Mouse (Mus musculus): Measurements from ENCODE around the gene Gspt2. TPM values are rescaled to one million over a fixed set of nuclear protein-coding genes. Genes with fewer than 3 reads are reported as not detected.
A peak's percentile ranks its signal among the peaks of the same experiment; 100 is the strongest.
"Not testable (repeated sequence)": the region's sequence is repeated elsewhere in the genome, so short reads cannot be mapped to it uniquely, and the experiment has no call there.

Gene Gspt2
- 28.0 and 29.3 TPM in 2 replicates for polyA plus RNA-seq (2015; fragmentation: Nextera tagmentation; extraction: Ambion mirVana)

GRCm38 (mm10) chrX:94635961-94636563 lies at the start of gene Gspt2:
TSS of gene Gspt2 (plus strand) at chrX:94636069.
- no peaks in the 10 kb centered on the region for H3K36me3 ChIP-seq (ENCODE audit: control insufficient read depth, insufficient read depth, low read length)
- H3K27ac ChIP-seq (ENCODE audit: low read length): peak within 1 kb of the TSS; percentile 77
- H3K4me1 ChIP-seq (ENCODE audit: control insufficient read depth, insufficient read depth, low read length): peaks cover 13% of the 10 kb centered on the region
- H3K9me3 ChIP-seq (replicated peaks; ENCODE audit: control insufficient read depth, low read length, poor library complexity, severe bottlenecking): no peaks in the 10 kb centered on the region
- peak within 1 kb of the TSS; percentile 64 for H3K9ac ChIP-seq (ENCODE audit: low read depth, low read length)
- peaks cover 2% of the 10 kb centered on the region; the same call in 1 of the 2 replicates for H3K27me3 ChIP-seq (ENCODE audit: control insufficient read depth, insufficient read depth, low read depth, low read length)
- peak within 1 kb of the TSS; percentile 63 for H3K4me2 ChIP-seq (ENCODE audit: low read length)
- WGBS: 27% methylated on average over 38 of the region's 53 CpGs
- peak within 1 kb of the TSS; percentile 50 for H3K4me3 ChIP-seq (ENCODE audit: low read depth, low read length)
- peak; percentile 98 for ATAC-seq

- Histone ChIP-seq H3K36me3 (ENCODE audit: control insufficient read depth, insufficient read depth, low read length) (no peaks in the 10 kb centered on the region), H3K9me3 (replicated peaks; ENCODE audit: control insufficient read depth, low read length, poor library complexity, severe bottlenecking) (no peaks in the 10 kb centered on the region), H3K9ac (ENCODE audit: low read depth, low read length) (peak overlapping the region; percentile 38; the same call in 1 of the 2 replicates), H3K27me3 (ENCODE audit: control insufficient read depth, insufficient read depth, low read depth, low read length) (peaks cover 4% of the 10 kb centered on the region; the same call in 1 of the 2 replicates), H3K27ac (ENCODE audit: low read length) (peak overlapping the region; percentile 72), H3K4me1 (ENCODE audit: control insufficient read depth, insufficient read depth, low read length) (no peaks in the 10 kb centered on the region), H3K4me3 (ENCODE audit: low read depth, low read length) (peak overlapping the region; percentile 28), H3K4me2 (ENCODE audit: low read length) (peak overlapping the region; percentile 44)
- 29% methylated on average over 13 of the region's 13 CpGs for WGBS
- peak; percentile 100 for ATAC-seq
These were observed 10.8 kb upstream of the Gspt2 start for GRCm38 (mm10) chrX:94624835-94625803.

- H3K27ac ChIP-seq (ENCODE audit: low read length): no peak overlapping the region; the same call in 1 of the 2 replicates
- peaks cover 2% of the 10 kb centered on the region; the same call in 1 of the 2 replicates for H3K27me3 ChIP-seq (ENCODE audit: control insufficient read depth, insufficient read depth, low read depth, low read length)
- 52% methylated on average over 8 of the region's 8 CpGs for WGBS
- ATAC-seq: no peak
- H3K36me3 ChIP-seq (ENCODE audit: control insufficient read depth, insufficient read depth, low read length): no peaks in the 10 kb centered on the region
- H3K9ac ChIP-seq (ENCODE audit: low read depth, low read length): peak overlapping the region; percentile 64
- peaks cover 13% of the 10 kb centered on the region for H3K4me1 ChIP-seq (ENCODE audit: control insufficient read depth, insufficient read depth, low read length)
- H3K9me3 ChIP-seq (replicated peaks; ENCODE audit: control insufficient read depth, low read length, poor library complexity, severe bottlenecking): no peaks in the 10 kb centered on the region
- peak overlapping the region; percentile 63 for H3K4me2 ChIP-seq (ENCODE audit: low read length)
- H3K4me3 ChIP-seq (ENCODE audit: low read depth, low read length): peak overlapping the region; percentile 50
These were observed 1.0 kb downstream of the Gspt2 start for GRCm38 (mm10) chrX:94636911-94637310.

GRCm38 (mm10) chrX:94648541-94648940 lies 12.7 kb downstream of the Gspt2 start:
- no peak overlapping the region for H3K4me2 ChIP-seq (ENCODE audit: low read length)
- ATAC-seq: no peak
- H3K9ac ChIP-seq (ENCODE audit: low read depth, low read length): no peak overlapping the region
- H3K4me1 ChIP-seq (ENCODE audit: control insufficient read depth, insufficient read depth, low read length): no peaks in the 10 kb centered on the region
- H3K27me3 ChIP-seq (ENCODE audit: control insufficient read depth, insufficient read depth, low read depth, low read length): no peaks in the 10 kb centered on the region
- H3K27ac ChIP-seq (ENCODE audit: low read length): no peak overlapping the region
- no peak overlapping the region for H3K4me3 ChIP-seq (ENCODE audit: low read depth, low read length)
- no peaks in the 10 kb centered on the region for H3K36me3 ChIP-seq (ENCODE audit: control insufficient read depth, insufficient read depth, low read length)
- H3K9me3 ChIP-seq (replicated peaks; ENCODE audit: control insufficient read depth, low read length, poor library complexity, severe bottlenecking): no peaks in the 10 kb centered on the region

- H3K4me2 ChIP-seq (ENCODE audit: low read length): no peak overlapping the region
- no peak overlapping the region for H3K27ac ChIP-seq (ENCODE audit: low read length)
- H3K9ac ChIP-seq (ENCODE audit: low read depth, low read length): no peak overlapping the region
- H3K27me3 ChIP-seq (ENCODE audit: control insufficient read depth, insufficient read depth, low read depth, low read length): no peaks in the 10 kb centered on the region
- H3K4me3 ChIP-seq (ENCODE audit: low read depth, low read length): no peak overlapping the region
- no peak for ATAC-seq
- no peaks in the 10 kb centered on the region for H3K4me1 ChIP-seq (ENCODE audit: control insufficient read depth, insufficient read depth, low read length)
- WGBS: 61% methylated on average over 2 of the region's 2 CpGs
- H3K9me3 ChIP-seq (replicated peaks; ENCODE audit: control insufficient read depth, low read length, poor library complexity, severe bottlenecking): no peaks in the 10 kb centered on the region
- H3K36me3 ChIP-seq (ENCODE audit: control insufficient read depth, insufficient read depth, low read length): no peaks in the 10 kb centered on the region
These were observed 21.9 kb downstream of the Gspt2 start for GRCm38 (mm10) chrX:94657734-94658133.

- Histone ChIP-seq H3K4me3 (ENCODE audit: low read depth, low read length) (no peak overlapping the region), H3K4me2 (ENCODE audit: low read length) (no peak overlapping the region), H3K27me3 (ENCODE audit: control insufficient read depth, insufficient read depth, low read depth, low read length) (no peaks in the 10 kb centered on the region), H3K4me1 (ENCODE audit: control insufficient read depth, insufficient read depth, low read length) (no peaks in the 10 kb centered on the region), H3K9ac (ENCODE audit: low read depth, low read length) (no peak overlapping the region), H3K36me3 (ENCODE audit: control insufficient read depth, insufficient read depth, low read length) (no peaks in the 10 kb centered on the region), H3K27ac (ENCODE audit: low read length) (no peak overlapping the region), H3K9me3 (replicated peaks; ENCODE audit: control insufficient read depth, low read length, poor library complexity, severe bottlenecking) (no peaks in the 10 kb centered on the region)
- no peak for ATAC-seq
- WGBS: 52% methylated on average over 4 of the region's 4 CpGs
These were observed 34.9 kb downstream of the Gspt2 start for GRCm38 (mm10) chrX:94670814-94671213.

- Histone ChIP-seq H3K9me3 (replicated peaks; ENCODE audit: control insufficient read depth, low read length, poor library complexity, severe bottlenecking) (no peaks in the 10 kb centered on the region), H3K9ac (ENCODE audit: low read depth, low read length) (no peak overlapping the region), H3K27ac (ENCODE audit: low read length) (no peak overlapping the region), H3K36me3 (ENCODE audit: control insufficient read depth, insufficient read depth, low read length) (no peaks in the 10 kb centered on the region), H3K4me3 (ENCODE audit: low read depth, low read length) (no peak overlapping the region), H3K4me1 (ENCODE audit: control insufficient read depth, insufficient read depth, low read length) (no peaks in the 10 kb centered on the region), H3K4me2 (ENCODE audit: low read length) (no peak overlapping the region), H3K27me3 (ENCODE audit: control insufficient read depth, insufficient read depth, low read depth, low read length) (no peaks in the 10 kb centered on the region)
- 43% methylated on average over 4 of the region's 4 CpGs for WGBS
- ATAC-seq: no peak
These were observed 39.1 kb downstream of the Gspt2 start for GRCm38 (mm10) chrX:94674977-94675376.

- not testable (repeated sequence) for H3K9me3 ChIP-seq (replicated peaks; ENCODE audit: control insufficient read depth, low read length, poor library complexity, severe bottlenecking); H3K27me3 ChIP-seq (ENCODE audit: control insufficient read depth, insufficient read depth, low read depth, low read length); H3K4me2 ChIP-seq (ENCODE audit: low read length); H3K9ac ChIP-seq (ENCODE audit: low read depth, low read length); ATAC-seq; H3K4me3 ChIP-seq (ENCODE audit: low read depth, low read length); H3K36me3 ChIP-seq (ENCODE audit: control insufficient read depth, insufficient read depth, low read length); H3K27ac ChIP-seq (ENCODE audit: low read length); H3K4me1 ChIP-seq (ENCODE audit: control insufficient read depth, insufficient read depth, low read length)
- WGBS: no CpG with 5 or more reads among the region's 2 CpGs
These were observed 45.7 kb downstream of the Gspt2 start for GRCm38 (mm10) chrX:94681581-94681980.

- 92% methylated on average over 5 of the region's 5 CpGs for WGBS
- not testable (repeated sequence) for H3K27ac ChIP-seq (ENCODE audit: low read length); H3K4me1 ChIP-seq (ENCODE audit: control insufficient read depth, insufficient read depth, low read length); H3K9me3 ChIP-seq (replicated peaks; ENCODE audit: control insufficient read depth, low read length, poor library complexity, severe bottlenecking); H3K36me3 ChIP-seq (ENCODE audit: control insufficient read depth, insufficient read depth, low read length); H3K27me3 ChIP-seq (ENCODE audit: control insufficient read depth, insufficient read depth, low read depth, low read length); H3K9ac ChIP-seq (ENCODE audit: low read depth, low read length); H3K4me3 ChIP-seq (ENCODE audit: low read depth, low read length); H3K4me2 ChIP-seq (ENCODE audit: low read length)
- ATAC-seq: peak; percentile 92
These were observed 53.7 kb downstream of the Gspt2 start for GRCm38 (mm10) chrX:94689593-94689992.
